Comparison of ENCODE assay signal across 17 mouse cellular contexts in the genomic region with DNA sequence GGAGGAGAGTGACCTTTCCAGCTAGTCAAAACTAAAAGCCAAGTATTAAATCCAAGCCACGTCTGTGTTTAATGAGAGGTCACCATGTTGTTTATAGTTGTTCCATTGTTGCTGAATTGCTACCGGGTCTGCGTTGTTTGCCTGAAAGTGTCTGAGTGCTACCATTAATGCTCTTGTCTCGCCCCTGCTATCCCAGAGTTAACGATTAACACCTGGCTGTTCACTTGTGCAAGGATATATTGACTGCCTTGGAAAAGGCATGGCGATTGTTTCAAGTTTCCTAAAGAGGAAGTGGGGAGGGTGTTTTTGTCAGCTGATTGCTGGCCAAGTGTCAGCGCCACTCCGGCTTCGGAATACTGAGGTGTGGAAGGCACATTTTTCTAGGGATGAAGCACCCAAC. TPM values are rescaled to one million over a fixed set of nuclear protein-coding genes. Genes with fewer than 3 reads are reported as not detected.
DNase-seq lines count a peak whose midpoint lies in the region; ATAC-seq and TF ChIP-seq lines count a peak whose summit lies in the region.
"Had no signal": no experiment of that assay in that cellular context is flagged by ENCODE, and none has a peak within 500 bp of the region (broad histone marks: within the 10 kb centered on the region; RNA-seq: fewer than 3 reads in every experiment).

No protein-coding gene starts in this region.

- no peaks in the 10 kb centered on the region for H3K27me3 ChIP-seq in heart, embryonic 14.5 days (ENCODE audit: control insufficient read depth, insufficient read depth, low read length)
- H3K27me3 ChIP-seq in liver, adult 2 months (ENCODE audit: control insufficient read depth, insufficient read depth, low read length) = no peaks in the 10 kb centered on the region
- no peaks in the 10 kb centered on the region for H3K27me3 ChIP-seq in intestine, embryonic 16.5 days (replicated peaks; ENCODE audit: control insufficient read depth, insufficient read depth, low read length)
- no peaks in the 10 kb centered on the region for H3K27me3 ChIP-seq in stomach, embryonic 14.5 days (ENCODE audit: control insufficient read depth, insufficient read depth, low read length)
- H3K27me3 ChIP-seq: lung, embryonic 15.5 days had no signal

- 45% methylated on average over 9 of the region's 9 CpGs for WGBS in heart, embryonic 14.5 days
- 14% methylated on average over 9 of the region's 9 CpGs for WGBS in liver, adult 2 months
- 24% methylated on average over 9 of the region's 9 CpGs for WGBS in intestine, embryonic 16.5 days
- 16% methylated on average over 9 of the region's 9 CpGs for WGBS in stomach, embryonic 14.5 days

- TF ChIP-seq POLR2A in liver, adult 2 months (IDR thresholded peaks at IDR 0.05; ENCODE audit: extremely low read depth, insufficient read depth, low read length) = no peak

- ATAC-seq in heart, embryonic 14.5 days (ENCODE audit: insufficient number of reproducible peaks, insufficient read depth, low FRiP score, low read depth) = no peak
- peak; percentile 77 for ATAC-seq in intestine, embryonic 16.5 days
- ATAC-seq in stomach, embryonic 14.5 days (ENCODE audit: insufficient number of reproducible peaks, insufficient read depth, low FRiP score, low read depth) = no peak
- ATAC-seq: forebrain, embryonic 16.5 days had no signal

- no peaks in the 10 kb centered on the region for H3K36me3 ChIP-seq in heart, embryonic 14.5 days (ENCODE audit: control insufficient read depth, insufficient read depth, low read length)
- no peaks in the 10 kb centered on the region for H3K36me3 ChIP-seq in liver, adult 2 months (ENCODE audit: control insufficient read depth, insufficient read depth, low read length)
- no peaks in the 10 kb centered on the region for H3K36me3 ChIP-seq in intestine, embryonic 16.5 days (ENCODE audit: control insufficient read depth, insufficient read depth, low read length)
- H3K36me3 ChIP-seq in stomach, embryonic 14.5 days (ENCODE audit: control insufficient read depth, insufficient read depth, low read length) = no peaks in the 10 kb centered on the region
- H3K36me3 ChIP-seq: lung, embryonic 15.5 days had no signal

- peak overlapping the region; percentile 7 to 71; a peak in 3 of 4 replicates for H3K27ac ChIP-seq in heart, embryonic 14.5 days (replicated peaks in 1 of 2; ENCODE audit: control insufficient read depth in 1 of 2, insufficient read depth in 1 of 2, low read depth in 2 of 2, low read length in 2 of 2)
- H3K27ac ChIP-seq in liver, adult 2 months (replicated peaks; ENCODE audit: insufficient read depth, low read depth, low read length) = no peak overlapping the region
- peak overlapping the region; percentile 69 for H3K27ac ChIP-seq in intestine, embryonic 16.5 days (ENCODE audit: low read length)
- no peak overlapping the region for H3K27ac ChIP-seq in stomach, embryonic 14.5 days (ENCODE audit: low read length)
- H3K27ac ChIP-seq: embryonic facial prominence, embryonic 10.5 days; layer of hippocampus, adult 2 months; left cerebral cortex, adult 2 months; limb, embryonic 12.5 days; lung, embryonic 15.5 days had no signal

- H3K4me3 ChIP-seq in heart, embryonic 14.5 days (ENCODE audit: control insufficient read depth in 1 of 2, insufficient read depth in 1 of 2, low read depth in 1 of 2, low read length in 2 of 2) = no peak overlapping the region
- no peak overlapping the region for H3K4me3 ChIP-seq in liver, adult 2 months (ENCODE audit: insufficient read depth, low read depth, low read length)
- no peak overlapping the region for H3K4me3 ChIP-seq in intestine, embryonic 16.5 days (ENCODE audit: low read length)
- H3K4me3 ChIP-seq in stomach, embryonic 14.5 days (ENCODE audit: low read depth, low read length) = no peak overlapping the region
- H3K4me3 ChIP-seq: embryonic facial prominence, embryonic 10.5 days; layer of hippocampus, adult 2 months; left cerebral cortex, adult 2 months; limb, embryonic 12.5 days; lung, embryonic 15.5 days had no signal

- DNase-seq in heart, postnatal 4 days = no peak
- DNase-seq in liver, adult 2 months (ENCODE audit: extremely low read depth, low read depth, low spot score) = peak; percentile 74
- no peak for DNase-seq in liver
- no peak for DNase-seq in right cerebral cortex, postnatal 14 days
- no peak for DNase-seq in gastrocnemius, adult 18-20 months (ENCODE audit: low spot score)
- DNase-seq: cerebellum, adult 9-11 months; heart, postnatal 36 days; thymus, adult 18-20 months had no signal

- H3K4me2 ChIP-seq in heart, embryonic 14.5 days (ENCODE audit: low read length) = peak overlapping the region; percentile 22; the same call in 1 of the 2 replicates
- peak overlapping the region; percentile 19 for H3K4me2 ChIP-seq in intestine, embryonic 16.5 days (ENCODE audit: low read depth, low read length)
- H3K4me2 ChIP-seq in stomach, embryonic 14.5 days (replicated peaks; ENCODE audit: low read depth, low read length) = 0 out of 2 replicates have a peak overlapping the region, but pooled peaks have one; percentile 2
- H3K4me2 ChIP-seq: limb, embryonic 12.5 days; lung, embryonic 15.5 days had no signal

- H3K4me1 ChIP-seq in heart, embryonic 14.5 days (ENCODE audit: control insufficient read depth in 2 of 2, insufficient read depth in 2 of 2, low read length in 2 of 2) = peaks cover 33 to 58% of the 10 kb centered on the region in 2 experiments
- peaks cover 12% of the 10 kb centered on the region for H3K4me1 ChIP-seq in liver, adult 2 months (ENCODE audit: control insufficient read depth, insufficient read depth, low read length)
- peaks cover 38% of the 10 kb centered on the region for H3K4me1 ChIP-seq in intestine, embryonic 16.5 days (ENCODE audit: control insufficient read depth, insufficient read depth, low read length)
- H3K4me1 ChIP-seq in stomach, embryonic 14.5 days (ENCODE audit: control insufficient read depth, insufficient read depth, low read length) = peaks cover 25% of the 10 kb centered on the region

- H3K9me3 ChIP-seq in heart, embryonic 14.5 days (ENCODE audit: control insufficient read depth, low read length) = no peaks in the 10 kb centered on the region
- H3K9me3 ChIP-seq in intestine, embryonic 16.5 days (ENCODE audit: control insufficient read depth, low read length) = no peaks in the 10 kb centered on the region
- H3K9me3 ChIP-seq in stomach, embryonic 14.5 days (ENCODE audit: control insufficient read depth, low read depth, low read length) = no peaks in the 10 kb centered on the region
- H3K9me3 ChIP-seq: embryonic facial prominence, embryonic 10.5 days; limb, embryonic 12.5 days; lung, embryonic 15.5 days had no signal

- peaks cover 10% of the 10 kb centered on the region; the same call in 1 of the 2 replicates for H3K79me2 ChIP-seq in liver, adult 2 months (ENCODE audit: control insufficient read depth, insufficient read depth, low read length)

- TF ChIP-seq CTCF in liver, adult 2 months (IDR thresholded peaks at IDR 0.05; ENCODE audit: low read depth, low read length) = no peak

- H3K9ac ChIP-seq in heart, embryonic 14.5 days (ENCODE audit: low read length) = no peak overlapping the region
- H3K9ac ChIP-seq in liver, adult 2 months (ENCODE audit: low read depth, low read length) = no peak overlapping the region
- H3K9ac ChIP-seq in intestine, embryonic 16.5 days (ENCODE audit: low read depth, low read length) = no peak overlapping the region
- H3K9ac ChIP-seq in stomach, embryonic 14.5 days (replicated peaks; ENCODE audit: low read depth, low read length) = no peak overlapping the region
- H3K9ac ChIP-seq: limb, embryonic 12.5 days; lung, embryonic 15.5 days had no signal

RNA-seq across cellular contexts. Expression of a gene that starts 39.9 kb away (rescaled TPM):
- 22.2 TPM in 2 replicates for polyA plus RNA-seq in heart, embryonic 14.5 days (2014; fragmentation: Nextera tagmentation; extraction: Ambion mirVana)
- 10 to 100 TPM; 68.5 to 72.0 TPM for total RNA-seq in heart, postnatal 4 days (2021)
- total RNA-seq in liver, adult 2 months (2014; rRNA removed) = 8.9 and 11.3 TPM in 2 replicates
- polyA plus RNA-seq in liver, adult 2 months (2012; rRNA removed) = 8.7 and 9.6 TPM in 2 replicates
- polyA plus RNA-seq in intestine, embryonic 16.5 days (2015; fragmentation: Nextera tagmentation; extraction: Ambion mirVana) = 10.8 and 11.4 TPM in 2 replicates
- 37.8 and 41.2 TPM in 2 replicates for polyA plus RNA-seq in stomach, embryonic 14.5 days (2014; fragmentation: Nextera tagmentation; extraction: Ambion mirVana)
- 1 to 10 TPM; 2.1 to 2.7 TPM for total RNA-seq in gastrocnemius, adult 18-20 months (2021)

Comparison
In these comparisons a context has a peak if more than half of its experiments do, and no peak if none do; other contexts are left out.
1. H3K27ac ChIP-seq: peak in heart, embryonic 14.5 days (2 of 2) and intestine, embryonic 16.5 days (single experiment); none in liver, adult 2 months (single experiment) and stomach, embryonic 14.5 days (single experiment).
2. Peak in every context shown above with its lines, with median percentiles within 50 percentile points of each other: H3K4me2 ChIP-seq.